Mouse (Mus musculus) bone marrow macrophage, adult 2 months (primary cell): ENCODE measurements at regions not wholly inside any gene's neighbourhood (a gene's known extent, or its start where the extent isn't known, plus 50 kb on each side); places are given as distances from the start of the nearest gene placed in this dataset.

Experiments used
- CTCF ChIP-seq: IDR thresholded peaks from 2 replicates; pipeline ENCODE4 v1.5.1; 2012; ENCODE audit warnings: low read depth, mild to moderate bottlenecking, low read length, moderate library complexity
- POLR2A ChIP-seq: IDR thresholded peaks from 2 replicates; pipeline ENCODE4 v1.6.1; 2012; ENCODE audit warnings: mild to moderate bottlenecking, low read depth, low read length, borderline replicate concordance

GRCm38 (mm10) chr10:83946186-83947176 is 223.8 kb downstream of the 1500009L16Rik start:
- TF ChIP-seq CTCF: no peak
- TF ChIP-seq POLR2A: no peak
